Mouse (Mus musculus): ENCODE measurements around the gene Akap4. TPM values are rescaled to one million over a fixed set of nuclear protein-coding genes. Genes with fewer than 3 reads are reported as not detected.

Akap4 gene
- polyA plus RNA-seq (2012; rRNA removed): not detected in 2 replicates

GRCm38 (mm10) chrX:7067219-7067618 is at the start of gene Akap4:
TSS of gene Akap4 (plus strand) at chrX:7067519.

GRCm38 (mm10) chrX:7041519-7041918 is 25.8 kb upstream of the Akap4 start, which contains the start of gene Ccnb3:
TSS of gene Ccnb3 (minus strand) at chrX:7041619.

Other genes with a start within 250 kb of the Akap4 start
- not detected in 2 replicates for gene Ccnb3, start 25.9 kb upstream of the Akap4 start, polyA plus RNA-seq (2012; rRNA removed)